21 mouse cellular contexts compared by ENCODE assay signal in the genomic region with DNA sequence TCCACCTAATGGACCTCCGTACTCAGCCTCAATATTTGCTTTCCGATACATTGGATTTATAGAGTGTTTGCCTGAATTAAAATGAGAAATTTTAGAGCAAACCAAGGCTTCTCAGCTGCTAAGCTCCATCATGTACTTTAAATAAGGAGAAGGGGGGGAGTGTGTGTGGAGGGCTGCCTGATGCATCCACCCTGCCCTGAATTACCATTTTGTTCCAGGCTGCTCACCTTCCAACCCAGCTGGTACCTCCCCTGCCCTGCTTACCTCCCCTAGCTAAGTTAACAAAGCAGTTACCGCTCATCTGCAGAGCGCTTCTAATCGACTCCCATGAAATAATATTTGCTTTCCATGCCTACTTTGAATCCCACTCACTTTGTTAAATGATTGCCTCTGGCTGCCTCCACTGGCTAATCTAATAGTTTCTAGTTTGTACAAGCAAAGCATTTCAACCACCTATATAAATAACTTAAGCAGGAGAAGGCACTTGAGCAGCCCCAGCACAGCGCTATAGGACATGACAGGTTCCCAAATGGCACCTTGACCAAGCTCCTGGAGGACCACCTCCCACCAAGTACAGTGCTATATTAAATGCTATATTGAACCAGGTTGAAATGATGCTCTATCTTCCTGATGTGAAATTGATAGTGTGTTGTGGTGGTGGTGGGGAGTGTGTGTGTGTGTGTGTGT.
"Had no signal": no experiment of that assay in that cellular context is flagged by ENCODE, and none has a peak within 500 bp of the region (broad histone marks: within the 10 kb centered on the region; RNA-seq: fewer than 3 reads in every experiment).

No protein-coding gene starts in this region.

- H3K4me2 ChIP-seq: liver, embryonic 11.5 days; liver, embryonic 13.5 days; liver, embryonic 15.5 days; lung, embryonic 15.5 days; midbrain, embryonic 12.5 days; midbrain, embryonic 15.5 days; neural tube, embryonic 13.5 days; neural tube, embryonic 15.5 days had no signal

- DNase-seq: liver; liver, embryonic 13.5 days; liver, postnatal 0 days; lung, postnatal 14 days; lung, postnatal 36 days; retina, postnatal 1 day; right cerebral cortex, adult 18-20 months; right cerebral cortex, postnatal 25 days; thymus, adult 18-20 months; thymus, postnatal 14 days; thymus, postnatal 36 days had no signal

- ATAC-seq: liver, postnatal 0 days; lung, postnatal 0 days; midbrain, embryonic 15.5 days had no signal

- H3K36me3 ChIP-seq: liver, embryonic 13.5 days; liver, embryonic 15.5 days; lung, embryonic 15.5 days; midbrain, embryonic 12.5 days; midbrain, embryonic 15.5 days; neural tube, embryonic 13.5 days; neural tube, embryonic 15.5 days had no signal

- H3K4me3 ChIP-seq: liver, embryonic 13.5 days; liver, embryonic 15.5 days; lung, embryonic 15.5 days; midbrain, embryonic 12.5 days; midbrain, embryonic 15.5 days; myocyte; neural tube, embryonic 13.5 days; neural tube, embryonic 15.5 days had no signal

- H3K27me3 ChIP-seq: liver, embryonic 13.5 days; liver, embryonic 15.5 days; lung, embryonic 15.5 days; midbrain, embryonic 12.5 days; midbrain, embryonic 15.5 days; neural tube, embryonic 13.5 days; neural tube, embryonic 15.5 days had no signal

- H3K27ac ChIP-seq: liver, embryonic 13.5 days; liver, embryonic 15.5 days; lung, embryonic 15.5 days; macrophage; midbrain, embryonic 12.5 days; midbrain, embryonic 15.5 days; neural tube, embryonic 13.5 days; neural tube, embryonic 15.5 days had no signal

- H3K9ac ChIP-seq: liver, embryonic 13.5 days; liver, embryonic 15.5 days; liver, postnatal 0 days; lung, embryonic 15.5 days; midbrain, embryonic 12.5 days; midbrain, embryonic 15.5 days; neural tube, embryonic 13.5 days; neural tube, embryonic 15.5 days had no signal

- H3K9me3 ChIP-seq: liver, embryonic 13.5 days; liver, embryonic 15.5 days; lung, embryonic 15.5 days; midbrain, embryonic 12.5 days; midbrain, embryonic 15.5 days; neural tube, embryonic 13.5 days; neural tube, embryonic 15.5 days had no signal

- H3K4me1 ChIP-seq: liver, embryonic 13.5 days; liver, embryonic 15.5 days; lung, embryonic 15.5 days; midbrain, embryonic 12.5 days; midbrain, embryonic 15.5 days; neural tube, embryonic 13.5 days; neural tube, embryonic 15.5 days had no signal
